Mouse (Mus musculus) lung, adult 2 months (tissue): Measurements from ENCODE around the gene 1110008L16Rik. TPM values are rescaled to one million over a fixed set of nuclear protein-coding genes. Genes with fewer than 3 reads are reported as not detected.
"Not testable (repeated sequence)": the region's sequence is repeated elsewhere in the genome, so short reads cannot be mapped to it uniquely, and the experiment has no call there.

Experiments used
- DNase-seq: peaks from one replicate; pipeline ENCODE4 v3.0.0; 2022
- H3K4me1 ChIP-seq: fragments of 200-500 bp; 2 replicates; pipeline ENCODE4 v1.6.1; 2011; ENCODE audit warnings: low read length; ENCODE audit not compliant: control insufficient read depth, insufficient read depth
- H3K4me3 ChIP-seq: fragments of 200-500 bp; replicated peaks from 2 replicates; pipeline ENCODE3; 2011; ENCODE audit warnings: low read depth, mild to moderate bottlenecking, control low read depth, low read length; ENCODE audit errors: extremely low read depth
- CTCF ChIP-seq: fragments of 200-500 bp; IDR thresholded peaks from 2 replicates; pipeline ENCODE4 v1.5.1; 2011; ENCODE audit warnings: mild to moderate bottlenecking, low read length, control low read depth; ENCODE audit not compliant: insufficient read depth
- POLR2A ChIP-seq: fragments of 200-500 bp; IDR thresholded peaks from 2 replicates; pipeline ENCODE4 v1.6.1; 2011; ENCODE audit warnings: low read depth, mild to moderate bottlenecking, control low read depth, low read length, borderline replicate concordance; ENCODE audit errors: extremely low read depth
- WGBS: fragments of 180-500 bp; shearing (Covaris S2); methylation state at CpG from one replicate; pipeline ENCODE4 v1.1.7; 2018; 5-methylcytosine and 5-hydroxymethylcytosine counted together
- polyA plus RNA-seq: library from polyadenylated mRNA; depleted of rRNA; stranded (reverse); fragments of >200 nt; gene quantifications from 2 replicates; pipeline ENCODE4 v1.2.3, GENCODE M21; 2012

Gene 1110008L16Rik
- polyA plus RNA-seq, 1 experiment: 3.1 TPM

- no peak overlapping the region for H3K4me3 ChIP-seq
- peaks cover 3% of the 10 kb centered on the region; the same call in 1 of the 2 replicates for H3K4me1 ChIP-seq
- TF ChIP-seq CTCF: no peak
- DNase-seq: no peak
- 86% methylated on average over 6 of the region's 6 CpGs for WGBS
Observed at GRCm38 (mm10) chr12:55307566-55307965, 8.2 kb downstream of the 1110008L16Rik start.

- DNase-seq: no peak
- WGBS: 86% methylated on average over 9 of the region's 9 CpGs
- no peak for TF ChIP-seq CTCF
- TF ChIP-seq POLR2A: no peak
- no peak overlapping the region for H3K4me3 ChIP-seq
- H3K4me1 ChIP-seq: no peaks in the 10 kb centered on the region; the same call in 1 of the 2 replicates
Observed at GRCm38 (mm10) chr12:55308731-55309130, 9.4 kb downstream of the 1110008L16Rik start.

DNA sequence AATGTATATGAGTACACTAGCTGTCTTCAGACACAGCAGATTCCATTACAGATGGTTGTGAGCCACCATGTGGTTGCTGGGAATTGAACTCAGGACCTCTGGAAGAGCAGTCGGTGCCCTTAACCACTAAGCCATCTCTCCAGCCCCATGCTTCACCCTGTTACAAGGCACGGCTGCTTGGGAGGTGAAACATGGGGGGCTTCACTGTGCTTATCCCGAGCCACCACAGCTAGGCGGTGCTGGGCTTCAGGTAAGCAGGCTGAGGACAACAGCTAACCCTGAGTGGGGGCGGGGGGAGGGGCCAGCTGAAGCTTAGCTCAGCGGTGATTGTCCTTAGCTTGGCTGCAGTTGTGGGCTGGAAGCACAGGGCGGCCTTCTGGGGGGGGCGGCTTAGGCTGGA, 10.1 kb downstream of the 1110008L16Rik start:
- no peak overlapping the region for H3K4me3 ChIP-seq
- WGBS: 76% methylated on average over 8 of the region's 8 CpGs
- no peak for DNase-seq
- no peaks in the 10 kb centered on the region; the same call in 1 of the 2 replicates for H3K4me1 ChIP-seq
- no peak for TF ChIP-seq CTCF
- TF ChIP-seq POLR2A: no peak

DNA sequence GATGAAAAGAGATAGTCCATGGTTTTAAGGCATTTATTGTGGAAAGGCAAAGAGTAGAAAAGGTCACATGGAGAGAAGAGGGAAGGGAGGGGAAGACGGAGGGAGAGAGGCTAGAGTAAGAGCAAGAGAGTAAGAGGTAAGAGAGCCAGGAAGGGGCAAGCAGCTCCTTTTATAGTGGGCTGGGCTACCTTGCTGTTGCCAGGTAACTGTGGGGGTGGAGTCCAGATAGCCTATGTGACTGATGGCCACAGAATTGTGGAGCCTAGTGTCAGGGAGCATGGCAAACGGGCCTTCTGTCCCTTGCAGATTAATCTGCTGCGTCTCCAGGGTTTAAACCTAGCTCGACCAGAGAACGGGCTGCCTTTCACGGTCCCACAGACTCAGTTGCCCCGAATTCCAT, 12.5 kb downstream of the 1110008L16Rik start:
- WGBS: 85% methylated on average over 7 of the region's 7 CpGs
- H3K4me1 ChIP-seq: no peaks in the 10 kb centered on the region; the same call in 1 of the 2 replicates
- DNase-seq: no peak

DNA sequence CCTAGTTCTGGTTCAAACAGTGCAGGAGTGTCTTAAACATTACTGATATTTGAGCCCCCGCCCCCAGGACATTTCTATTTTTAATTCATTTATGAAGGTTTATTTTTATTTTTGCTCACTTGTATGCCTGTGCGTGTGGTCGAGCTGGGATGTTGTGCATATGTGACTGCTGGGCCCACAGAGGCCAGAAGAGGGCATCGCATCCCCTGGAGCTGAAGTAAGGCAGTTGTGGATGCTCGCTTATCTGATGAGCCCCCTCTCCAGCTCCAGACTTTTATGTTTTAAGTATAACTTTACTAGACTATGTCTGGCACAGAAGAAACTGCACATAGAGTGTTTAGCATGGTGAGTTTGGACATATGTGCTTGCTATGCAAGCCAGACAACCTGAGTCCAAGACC, 14.5 kb downstream of the 1110008L16Rik start:
- H3K4me3 ChIP-seq: no peak overlapping the region
- no peak for TF ChIP-seq CTCF
- TF ChIP-seq POLR2A: no peak
- DNase-seq: no peak
- 85% methylated on average over 5 of the region's 5 CpGs for WGBS
- H3K4me1 ChIP-seq: no peaks in the 10 kb centered on the region; the same call in 1 of the 2 replicates

More for the DNA sequence above, 12.5 kb downstream of the 1110008L16Rik start:
- H3K4me3 ChIP-seq: no peak overlapping the region
- TF ChIP-seq CTCF (no peak), POLR2A (no peak)

GRCm38 (mm10) chr12:55315192-55315591, 15.8 kb downstream of the 1110008L16Rik start:
- Histone ChIP-seq H3K4me3 (no peak overlapping the region), H3K4me1 (no peaks in the 10 kb centered on the region; the same call in 1 of the 2 replicates)
- no peak for TF ChIP-seq POLR2A
- TF ChIP-seq CTCF: peak; percentile 16; the same call in 1 of the 2 replicates
- 22% methylated on average over 5 of the region's 5 CpGs for WGBS
- peak; percentile 68 for DNase-seq

GRCm38 (mm10) chr12:55321642-55322291, 22.4 kb downstream of the 1110008L16Rik start:
- H3K4me3 ChIP-seq: no peak overlapping the region
- 69% methylated on average over 18 of the region's 18 CpGs for WGBS
- peaks cover 2% of the 10 kb centered on the region; the same call in 1 of the 2 replicates for H3K4me1 ChIP-seq
- DNase-seq: no peak
- TF ChIP-seq CTCF: no peak
- no peak for TF ChIP-seq POLR2A

DNA sequence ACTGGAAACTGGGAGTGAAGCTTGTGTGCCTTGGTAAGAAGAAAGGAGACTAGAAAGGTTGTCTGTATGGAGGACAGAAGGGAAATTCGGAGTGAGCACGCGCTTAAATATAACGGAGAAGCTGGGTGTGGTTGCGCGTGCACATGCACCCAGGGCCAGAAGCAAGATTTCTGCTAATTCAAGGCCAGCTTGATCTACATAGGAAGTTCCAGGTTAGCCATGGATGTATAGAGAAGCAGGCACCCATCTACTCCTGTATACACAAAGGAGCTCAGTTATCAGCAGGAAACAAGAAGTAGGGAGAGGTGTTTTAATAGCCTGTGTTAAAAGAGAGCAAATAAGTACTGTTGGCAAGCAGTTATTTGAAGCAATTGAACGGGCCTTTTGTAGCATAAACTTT, 26.3 kb downstream of the 1110008L16Rik start:
- Histone ChIP-seq H3K4me1 (peaks cover 2% of the 10 kb centered on the region; the same call in 1 of the 2 replicates), H3K4me3 (no peak overlapping the region)
- no peak for DNase-seq
- no peak for TF ChIP-seq POLR2A
- WGBS: 60% methylated on average over 7 of the region's 7 CpGs

DNA sequence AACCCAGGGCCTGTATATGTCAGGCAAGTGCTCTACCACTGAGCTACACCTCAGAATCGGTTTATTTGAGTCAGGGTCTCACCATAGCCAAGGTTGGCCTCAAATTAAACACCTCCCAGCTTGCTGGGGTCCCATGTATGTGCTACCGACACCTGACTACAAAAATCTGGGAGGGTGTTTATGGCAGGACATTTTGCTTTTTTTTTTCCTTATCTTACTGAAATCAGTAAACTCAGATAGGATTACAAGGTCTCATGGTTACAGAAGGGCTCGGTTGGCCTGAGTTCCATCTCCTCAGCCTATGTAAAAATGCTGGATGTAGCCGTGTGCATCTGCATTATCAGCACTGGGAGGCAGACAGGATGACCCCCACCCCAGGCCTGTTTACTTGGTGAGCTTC, 29.4 kb downstream of the 1110008L16Rik start:
- no peak overlapping the region for H3K4me3 ChIP-seq
- no peak for DNase-seq
- H3K4me1 ChIP-seq: peaks cover 2% of the 10 kb centered on the region; the same call in 1 of the 2 replicates
- no peak for TF ChIP-seq POLR2A
- no peak for TF ChIP-seq CTCF
- WGBS: 75% methylated on average over 4 of the region's 4 CpGs

- 93% methylated on average over 7 of the region's 7 CpGs for WGBS
Observed at GRCm38 (mm10) chr12:55329351-55329750, 30.0 kb downstream of the 1110008L16Rik start.

GRCm38 (mm10) chr12:55333662-55334061, 34.3 kb downstream of the 1110008L16Rik start:
- Histone ChIP-seq H3K4me3 (no peak overlapping the region), H3K4me1 (no peaks in the 10 kb centered on the region)
- TF ChIP-seq CTCF: no peak
- no peak for TF ChIP-seq POLR2A
- DNase-seq: no peak
- 86% methylated on average over 7 of the region's 7 CpGs for WGBS

More at GRCm38 (mm10) chr12:55329351-55329750, 30.0 kb downstream of the 1110008L16Rik start:
- TF ChIP-seq POLR2A: no peak
- TF ChIP-seq CTCF: no peak
- no peak overlapping the region for H3K4me3 ChIP-seq
- H3K4me1 ChIP-seq: peaks cover 2% of the 10 kb centered on the region; the same call in 1 of the 2 replicates
- no peak for DNase-seq

DNA sequence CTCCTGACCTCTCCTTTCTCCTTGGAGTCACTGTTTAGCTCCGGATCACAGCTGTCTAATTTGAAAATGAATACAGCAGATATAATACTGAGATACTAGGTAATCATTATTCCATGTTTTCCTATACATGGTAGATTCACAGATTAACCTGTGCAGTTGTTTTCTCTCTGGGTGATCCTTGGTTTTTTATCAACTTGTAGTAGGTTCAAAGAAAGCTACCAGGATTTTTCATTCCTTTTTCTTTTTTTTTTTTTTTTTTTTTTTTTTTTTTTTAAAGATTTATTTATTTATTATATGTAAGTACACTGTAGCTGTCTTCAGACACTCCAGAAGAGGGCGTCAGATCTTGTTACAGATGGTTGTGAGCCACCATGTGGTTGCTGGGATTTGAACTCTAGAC, 39.1 kb downstream of the 1110008L16Rik start:
- 90% methylated on average over 1 of the region's 2 CpGs for WGBS
- not testable (repeated sequence) for H3K4me1 ChIP-seq, H3K4me3 ChIP-seq, DNase-seq

DNA sequence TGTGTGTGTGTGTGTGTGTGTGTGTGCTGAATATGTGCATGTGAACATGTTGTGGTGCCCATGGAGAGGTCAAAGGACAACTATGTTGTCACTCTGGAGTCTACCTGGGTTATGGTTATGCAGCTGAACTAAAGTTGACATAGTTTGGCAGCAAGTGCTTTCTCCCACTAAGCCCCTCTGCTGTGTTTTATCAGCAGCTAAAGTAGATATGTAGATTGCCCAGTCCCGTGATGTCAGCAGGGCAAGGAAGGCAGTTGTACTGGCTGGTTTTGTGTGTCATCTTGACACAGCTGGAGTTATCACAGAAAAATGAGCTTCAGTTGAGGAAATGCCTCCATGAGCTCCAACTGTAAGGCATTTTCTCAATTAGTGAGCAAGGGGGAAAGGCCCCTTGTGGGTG, 43.7 kb downstream of the 1110008L16Rik start:
- DNase-seq, H3K4me3 ChIP-seq, H3K4me1 ChIP-seq: not testable (repeated sequence)
- 74% methylated on average over 1 of the region's 1 CpGs for WGBS
